Mouse (Mus musculus) gastrocnemius, adult 8-10 months (tissue): ENCODE measurements around the gene Hipk3. TPM values are rescaled to one million over a fixed set of nuclear protein-coding genes. Genes with fewer than 3 reads are reported as not detected.

Experiments
- DNase-seq, 2 experiments: peaks; one replicate each; pipeline ENCODE4 v3.0.0; 2022; ENCODE audit warnings: low spot score in 2 of 2
- total RNA-seq, 4 experiments: library from RNA; stranded (reverse); gene quantifications; 2 replicates each; pipeline ENCODE4 v1.2.4; 2022

Gene Hipk3
- 100 to 1,000 TPM; 264 to 309 (median 281) TPM for total RNA-seq

GRCm38 (mm10) chr2:104493951-104494800 lies at the start of gene Hipk3:
Hipk3 (minus strand) TSS chr2:104494446.
- DNase-seq: peak; percentile 79 to 84

- no peak for DNase-seq
Observed at GRCm38 (mm10) chr2:104540286-104540685, 46.0 kb upstream of the Hipk3 start.

GRCm38 (mm10) chr2:104534751-104535150 lies 40.5 kb upstream of the Hipk3 start:
- DNase-seq: no peak

- no peak for DNase-seq
Observed at GRCm38 (mm10) chr2:104532548-104532947, 38.3 kb upstream of the Hipk3 start.

GRCm38 (mm10) chr2:104526559-104526958 lies 32.3 kb upstream of the Hipk3 start:
- no peak for DNase-seq

- DNase-seq: no peak
Observed at GRCm38 (mm10) chr2:104525506-104525905, 31.3 kb upstream of the Hipk3 start.

GRCm38 (mm10) chr2:104511622-104512021 lies 17.4 kb upstream of the Hipk3 start:
- DNase-seq: no peak

GRCm38 (mm10) chr2:104502388-104502787 lies 8.1 kb upstream of the Hipk3 start:
- DNase-seq: no peak

GRCm38 (mm10) chr2:104501091-104501490 lies 6.8 kb upstream of the Hipk3 start:
- DNase-seq: no peak

- DNase-seq: no peak
Observed at GRCm38 (mm10) chr2:104497771-104498170, 3.5 kb upstream of the Hipk3 start.

GRCm38 (mm10) chr2:104497231-104497630 lies 3.0 kb upstream of the Hipk3 start:
- DNase-seq: no peak

- no peak for DNase-seq
Observed at GRCm38 (mm10) chr2:104496206-104496605, 2.0 kb upstream of the Hipk3 start.

- DNase-seq: no peak
Observed at GRCm38 (mm10) chr2:104494801-104495185, 547 bp upstream of the Hipk3 start.

GRCm38 (mm10) chr2:104493021-104493950 lies 960 bp downstream of the Hipk3 start:
- DNase-seq: peak; percentile 83

GRCm38 (mm10) chr2:104491221-104491795 lies 2.9 kb downstream of the Hipk3 start:
- DNase-seq: no peak

GRCm38 (mm10) chr2:104490761-104491160 lies 3.5 kb downstream of the Hipk3 start:
- DNase-seq: no peak

- DNase-seq: no peak
Observed at GRCm38 (mm10) chr2:104489851-104490250, 4.4 kb downstream of the Hipk3 start.

- DNase-seq: no peak
Observed at GRCm38 (mm10) chr2:104484438-104484837, 9.8 kb downstream of the Hipk3 start.

- no peak for DNase-seq
Observed at GRCm38 (mm10) chr2:104482156-104482555, 12.1 kb downstream of the Hipk3 start.

GRCm38 (mm10) chr2:104479054-104479453 lies 15.2 kb downstream of the Hipk3 start:
- DNase-seq: no peak

GRCm38 (mm10) chr2:104477398-104478015 lies 16.7 kb downstream of the Hipk3 start:
- DNase-seq: no peak
